Mouse (Mus musculus) left cerebral cortex, postnatal 25 days (tissue): ENCODE measurements around the gene Ncam1. TPM values are rescaled to one million over a fixed set of nuclear protein-coding genes. Genes with fewer than 3 reads are reported as not detected.
A peak's percentile ranks its signal among the peaks of the same experiment; 100 is the strongest.

Experiments used
- DNase-seq, 2 experiments: peaks; one replicate each; pipeline ENCODE4 v3.0.0; 2022; ENCODE audit warnings: low spot score in 2 of 2, mixed read lengths in 1 of 2
- intact Hi-C: fragments of 180-260 bp; cut with DNase I; formaldehyde crosslinking; loops from one replicate; pipeline ENCODE4 v1.15.1; 2025
- total RNA-seq, 2 experiments: library from RNA; stranded (reverse); gene quantifications; 2 replicates each; pipeline ENCODE4 v1.2.3; 2021

Gene Ncam1
- total RNA-seq, 2 experiments from 2014 or later, result 281 to 286 TPM

DNA sequence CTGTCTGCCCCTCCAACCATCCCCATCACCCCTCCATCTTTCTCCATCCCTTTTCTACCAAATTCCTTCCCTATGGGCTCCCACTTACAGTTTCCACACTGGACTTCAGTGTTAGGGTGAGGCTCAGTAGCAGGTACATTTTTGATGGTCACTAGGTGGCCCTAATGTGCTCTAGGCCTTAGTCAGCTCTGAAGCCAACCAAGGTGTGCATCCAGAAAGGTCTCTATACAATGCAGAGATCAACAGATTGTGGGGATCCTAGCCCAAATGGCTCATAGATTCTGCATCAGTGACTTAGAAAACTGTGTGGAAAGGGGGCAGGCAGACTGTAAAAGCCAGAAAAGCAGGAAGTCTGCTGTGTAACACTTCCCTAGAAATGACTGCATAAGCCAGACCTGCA, 160.8 kb downstream of the Ncam1 start:
- intact Hi-C loops, result no loop called here
- no peak for DNase-seq

DNA sequence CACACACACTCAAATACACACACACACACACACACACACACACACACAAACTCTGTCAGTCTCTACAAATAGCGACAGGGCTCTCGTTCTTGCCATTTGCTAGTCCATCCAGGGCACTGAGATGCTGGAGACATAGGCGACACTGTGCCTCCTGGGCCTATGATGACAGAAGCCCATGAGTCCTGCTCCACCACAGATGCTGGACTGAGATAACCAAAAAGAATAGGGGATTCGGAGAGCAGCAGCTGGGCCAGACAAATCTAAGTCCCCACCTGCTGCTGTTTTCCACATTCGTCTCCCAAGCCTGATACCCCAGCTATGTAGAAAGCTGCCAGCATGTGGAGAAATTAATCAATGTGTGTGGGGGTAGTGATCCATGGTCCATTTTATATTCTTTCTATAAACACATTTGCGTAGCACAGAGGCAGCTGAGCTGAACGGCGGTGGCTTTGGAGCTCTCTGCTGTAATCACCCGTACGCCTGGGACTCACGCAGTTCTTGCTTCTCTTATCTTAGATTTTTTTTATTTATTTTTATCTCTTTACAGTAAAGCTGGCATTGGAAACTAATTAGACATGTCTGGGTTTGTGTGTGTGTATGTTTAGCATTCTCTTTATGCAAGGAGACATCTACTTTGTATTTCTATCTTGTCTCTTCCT, 162.9 kb downstream of the Ncam1 start:
- intact Hi-C loops, result no loop called here
- no peak for DNase-seq

DNA sequence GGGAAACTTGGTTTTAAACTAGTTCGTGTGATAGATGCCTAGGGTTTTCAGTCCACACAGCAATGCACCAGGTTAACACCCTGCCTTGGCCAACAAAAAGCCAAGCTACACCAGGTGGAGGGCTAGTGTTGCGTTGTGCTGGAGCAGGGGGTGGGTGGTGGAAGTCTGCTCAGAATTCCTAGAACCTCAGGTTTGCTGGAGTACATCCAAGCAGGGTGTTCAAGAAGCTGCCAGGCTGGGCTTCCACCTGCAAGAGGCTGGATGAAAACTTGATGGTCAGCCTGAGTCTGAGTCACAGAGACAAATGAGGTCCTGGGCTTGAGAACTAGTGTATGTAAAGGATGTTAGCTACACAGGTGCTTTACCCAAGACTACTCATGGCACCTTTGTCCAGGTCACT, 166.1 kb downstream of the Ncam1 start:
- DNase-seq, result no peak
- intact Hi-C loops, result no loop called here

DNA sequence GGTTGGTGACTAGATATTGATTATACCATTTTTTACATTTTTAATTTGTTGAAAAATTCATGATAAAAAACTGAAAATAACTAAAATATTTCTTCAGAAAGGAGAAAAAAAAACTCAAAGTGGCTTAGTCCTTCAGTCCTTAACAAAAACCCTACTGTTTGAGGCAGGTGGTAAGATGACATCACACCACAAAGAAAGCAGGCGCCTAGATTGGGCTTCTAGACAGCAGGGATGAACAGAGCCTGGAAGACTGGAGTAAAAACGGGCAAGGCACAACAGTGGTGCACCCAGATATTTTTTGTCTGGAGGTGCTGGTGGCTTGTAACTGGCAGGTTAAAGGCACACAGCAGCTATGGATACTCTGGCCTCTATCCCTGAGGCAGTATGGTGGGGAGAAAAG, 168.4 kb downstream of the Ncam1 start:
- no peak for DNase-seq
- intact Hi-C loops, result no loop called here

DNA sequence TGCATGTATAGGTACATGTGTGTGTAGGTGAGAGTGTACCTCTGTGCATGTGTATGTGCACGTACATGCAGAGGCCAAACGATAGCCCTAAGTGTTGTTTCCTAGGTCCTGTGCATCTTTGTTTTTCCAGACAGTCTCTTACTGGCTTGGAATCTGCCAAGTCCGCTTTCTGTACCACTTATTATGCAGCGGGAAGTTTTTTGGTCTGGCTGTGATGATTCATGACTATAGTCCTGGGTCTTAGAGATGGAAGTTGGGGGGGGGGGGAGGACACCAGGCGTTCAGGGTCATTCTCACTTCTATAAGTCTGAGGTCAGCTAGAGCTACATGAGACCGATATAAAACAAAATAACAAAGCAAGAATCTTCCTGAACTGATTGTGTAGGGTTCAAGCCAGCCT, 173.8 kb downstream of the Ncam1 start:
- intact Hi-C loops, result no loop called here
- no peak for DNase-seq

DNA sequence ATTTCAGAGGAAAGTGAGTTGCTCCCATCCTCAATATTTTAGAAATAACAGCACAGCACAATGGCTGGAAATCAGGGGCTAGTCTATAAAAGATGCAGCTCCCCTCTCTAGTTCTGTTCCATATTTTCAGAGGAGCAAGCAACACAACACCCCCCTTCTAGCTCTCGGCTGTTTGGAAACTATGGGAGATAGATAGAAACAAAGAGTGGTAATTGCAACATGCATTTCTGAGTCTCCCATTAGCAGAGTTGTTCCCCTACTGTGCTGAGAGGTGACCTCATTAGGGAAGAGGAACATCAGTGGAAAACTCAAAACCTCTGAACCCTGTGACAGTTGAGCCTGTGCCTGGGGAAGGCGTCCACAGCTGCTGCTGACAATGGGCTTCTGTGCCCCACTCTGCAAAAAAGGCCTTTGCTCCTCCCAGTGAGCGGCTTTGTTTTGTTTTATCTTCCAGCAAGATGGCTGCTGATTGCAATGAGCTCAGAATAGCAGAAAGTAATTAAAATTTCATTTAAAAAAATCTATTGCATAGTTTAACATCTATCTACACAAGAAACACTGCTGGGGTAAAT, 174.7 kb downstream of the Ncam1 start:
- DNase-seq, result peak in 1 of 2 experiments; percentile 36
- intact Hi-C loops, result no loop called here

DNA sequence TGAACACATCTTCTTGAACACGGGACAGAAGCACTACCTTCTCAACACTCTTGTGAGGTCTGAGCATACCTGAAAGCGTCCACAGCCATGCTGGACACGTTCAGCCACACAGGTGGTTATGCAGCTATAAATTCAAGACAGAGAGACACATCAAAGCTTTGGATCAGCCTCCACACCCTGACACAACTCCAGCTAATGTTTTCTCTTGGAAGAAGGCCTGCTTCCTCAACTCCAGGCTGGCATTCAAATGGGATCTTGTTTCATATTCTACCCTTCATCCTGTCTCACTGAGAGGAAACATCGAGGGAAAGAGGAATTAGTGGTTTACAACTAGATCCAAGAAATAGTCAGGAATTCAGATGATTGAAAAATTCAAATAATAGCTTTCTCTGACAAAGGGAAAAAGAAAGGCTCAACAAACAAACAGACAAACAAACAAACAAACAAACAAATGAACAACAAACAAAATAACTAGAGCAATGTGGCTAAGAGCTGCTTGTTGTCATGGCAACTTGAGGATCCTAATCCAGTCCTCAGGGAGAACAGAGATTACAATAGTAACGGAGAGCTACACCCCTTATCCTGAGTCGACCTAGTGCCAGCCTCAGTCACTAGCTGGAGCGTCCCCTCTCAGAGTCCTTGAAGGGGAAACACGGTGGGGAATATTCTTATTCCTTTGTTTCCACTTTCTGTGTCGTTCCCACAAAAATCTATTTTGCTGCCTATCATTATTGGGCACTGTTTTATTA, 175.6 kb downstream of the Ncam1 start:
- peak in 1 of 2 experiments; percentile 66 for DNase-seq
- intact Hi-C loops, result no loop called here

DNA sequence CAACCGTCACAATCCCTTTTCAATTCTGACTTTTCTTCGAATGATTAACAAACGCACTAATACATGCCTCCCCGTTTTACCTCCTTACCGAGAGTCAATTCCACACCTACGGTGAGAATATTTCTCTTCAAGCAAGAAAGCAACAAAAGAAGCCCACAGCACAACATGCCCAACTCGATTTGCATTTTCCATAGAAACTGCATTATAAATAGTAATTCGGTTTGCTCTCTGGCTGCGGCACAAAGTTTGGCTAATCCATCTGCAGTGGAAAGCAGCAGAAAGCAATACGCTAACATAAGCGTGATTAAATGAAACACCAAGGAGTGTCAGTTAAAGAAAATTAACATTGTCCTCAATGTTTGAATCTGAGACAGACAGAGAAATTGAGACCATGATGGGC, 177.0 kb downstream of the Ncam1 start:
- intact Hi-C loops, result no loop called here
- peak in 1 of 2 experiments; percentile 78 for DNase-seq

DNA sequence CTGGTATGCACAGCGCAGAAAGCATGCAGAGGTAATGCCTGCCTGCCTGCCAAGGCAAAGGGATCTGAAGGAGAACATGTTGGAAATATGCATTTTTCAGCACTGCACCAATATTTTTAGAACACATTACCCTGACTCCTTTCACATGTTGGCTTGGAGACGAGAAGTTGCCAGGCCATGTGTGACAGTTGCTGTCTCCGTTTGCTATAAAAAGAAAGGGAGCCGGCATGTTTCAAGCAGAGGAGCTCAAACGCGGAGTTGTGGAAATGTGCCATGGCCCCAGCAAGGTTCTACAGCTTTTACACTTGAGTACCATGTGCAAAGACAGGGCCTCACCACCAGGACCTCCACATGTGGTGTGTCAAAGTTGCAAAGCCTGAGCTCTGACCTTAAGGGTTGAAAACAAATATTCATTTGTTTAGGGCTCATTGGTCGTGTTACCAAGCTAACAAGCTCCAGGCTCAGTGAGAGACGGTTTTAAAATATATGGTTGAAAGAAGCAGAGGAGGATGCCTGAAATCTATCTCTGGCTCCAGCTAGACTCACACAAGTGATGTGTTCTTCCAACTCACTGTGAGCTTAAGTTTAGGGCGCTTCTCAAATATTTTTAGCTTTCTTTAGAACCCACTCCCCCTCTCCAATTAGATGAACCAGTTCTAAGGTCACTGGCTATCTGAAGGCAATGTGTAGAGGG, 179.9 kb downstream of the Ncam1 start:
- intact Hi-C loops, result loop anchor here (2.0 to 5.0 kb wide), 3 partner anchors 48 to 358 kb away; partner anchors contain the start of gene Ncam1
- DNase-seq, result peak in 1 of 2 experiments; percentile 90

DNA sequence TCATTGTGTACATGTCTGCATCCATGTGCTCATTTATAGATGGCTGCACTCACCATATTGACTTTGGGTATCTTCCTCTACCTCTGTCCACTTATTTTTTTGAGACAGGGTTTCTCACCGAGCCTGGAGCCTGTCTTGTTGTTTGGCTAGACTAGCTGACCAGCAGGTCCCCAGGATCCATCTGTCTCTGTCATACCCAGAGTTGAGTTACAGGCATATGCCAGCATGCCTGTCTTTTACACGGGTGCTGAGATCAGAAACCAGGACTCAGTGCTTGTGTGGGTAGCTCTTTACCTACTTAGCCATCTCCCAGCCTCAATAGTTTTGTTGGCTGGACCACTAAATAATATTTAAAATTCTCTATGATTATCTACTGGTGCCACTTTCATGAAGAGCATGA, 180.5 kb downstream of the Ncam1 start:
- no peak for DNase-seq
- intact Hi-C loops, result loop anchor here (2.0 to 5.0 kb wide), 3 partner anchors 47 to 359 kb away; partner anchors contain the start of gene Ncam1

DNA sequence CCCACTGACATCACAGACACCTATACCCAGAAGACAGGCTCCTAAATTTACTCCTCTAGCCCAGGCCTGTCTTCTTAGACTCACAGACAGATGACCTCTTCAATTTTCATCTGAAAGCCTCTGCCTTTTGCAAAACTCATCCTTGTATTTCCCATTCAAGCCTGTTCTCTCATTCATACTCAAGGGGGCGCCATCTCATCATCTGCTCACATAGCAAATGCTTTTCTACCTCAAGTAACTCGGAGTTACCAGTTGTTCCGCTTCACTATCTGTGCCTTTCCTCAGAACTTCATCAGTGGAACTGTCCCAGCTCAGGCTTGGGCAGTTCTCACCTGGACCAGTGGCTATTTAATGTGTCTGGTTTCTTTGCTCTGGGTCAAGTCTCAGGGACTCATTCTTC, 181.5 kb downstream of the Ncam1 start:
- intact Hi-C loops, result loop anchor here (2.0 to 5.0 kb wide), 2 partner anchors 360 to 556 kb away; no protein-coding TSS in a partner anchor
- DNase-seq, result peak; percentile 60 to 81

DNA sequence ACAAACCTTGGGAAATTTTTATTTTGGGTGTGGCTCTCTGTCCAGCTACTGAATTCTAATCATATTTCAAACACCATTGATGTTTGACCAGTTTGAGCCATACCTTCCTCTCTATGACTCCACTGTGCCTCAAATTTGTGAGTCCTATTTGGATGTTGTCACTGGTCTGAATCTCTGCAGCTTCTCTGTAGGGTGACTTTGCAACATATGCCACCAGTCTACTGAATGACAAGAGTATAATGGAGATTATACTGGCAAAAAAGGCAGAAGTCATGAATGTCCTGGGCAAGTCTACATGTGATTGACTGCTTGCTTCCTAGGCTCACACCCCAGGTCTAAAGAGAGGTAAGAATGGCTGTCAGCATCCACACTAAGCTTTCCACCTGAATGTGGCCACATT, 186.3 kb downstream of the Ncam1 start:
- DNase-seq, result no peak
- intact Hi-C loops, result no loop called here

DNA sequence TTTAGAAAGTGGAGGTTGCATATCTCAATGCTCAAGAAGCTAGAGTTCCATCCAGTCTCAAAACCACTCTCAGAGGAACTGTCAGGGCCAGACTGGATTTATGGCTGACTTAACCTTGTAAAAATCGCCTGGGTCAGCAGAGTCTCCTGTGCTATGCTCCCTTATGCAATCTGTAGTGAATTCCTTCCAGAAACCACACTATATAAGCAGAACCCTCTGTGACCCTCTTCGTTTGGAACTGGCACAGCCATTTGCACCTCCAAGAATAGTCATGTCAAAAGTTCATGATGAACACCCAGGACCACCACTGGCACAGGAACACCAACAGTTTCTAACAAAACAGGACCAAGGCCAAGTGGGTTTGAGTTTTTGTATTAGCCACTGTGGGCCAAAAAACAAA, 190.5 kb downstream of the Ncam1 start:
- DNase-seq, result no peak
- intact Hi-C loops, result no loop called here

DNA sequence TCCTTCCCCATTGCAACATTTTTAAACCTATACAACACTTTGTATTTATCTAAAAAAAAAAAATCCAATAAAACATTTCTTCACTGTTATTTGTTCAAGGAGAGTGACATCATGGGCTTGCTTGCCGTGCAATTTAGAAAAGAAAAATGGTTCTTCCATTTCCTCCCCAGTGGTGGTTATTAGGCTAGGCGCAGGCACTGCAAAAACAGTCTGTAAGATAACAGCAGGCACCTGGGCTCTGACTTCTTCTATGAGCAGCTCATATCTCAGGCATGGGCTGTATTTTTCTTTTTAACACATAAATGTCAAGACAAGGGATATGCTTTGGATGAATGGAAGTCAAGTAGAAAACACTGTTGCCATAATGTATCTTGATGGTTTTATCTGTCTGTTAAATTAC, 192.0 kb downstream of the Ncam1 start:
- DNase-seq, result no peak
- intact Hi-C loops, result no loop called here

DNA sequence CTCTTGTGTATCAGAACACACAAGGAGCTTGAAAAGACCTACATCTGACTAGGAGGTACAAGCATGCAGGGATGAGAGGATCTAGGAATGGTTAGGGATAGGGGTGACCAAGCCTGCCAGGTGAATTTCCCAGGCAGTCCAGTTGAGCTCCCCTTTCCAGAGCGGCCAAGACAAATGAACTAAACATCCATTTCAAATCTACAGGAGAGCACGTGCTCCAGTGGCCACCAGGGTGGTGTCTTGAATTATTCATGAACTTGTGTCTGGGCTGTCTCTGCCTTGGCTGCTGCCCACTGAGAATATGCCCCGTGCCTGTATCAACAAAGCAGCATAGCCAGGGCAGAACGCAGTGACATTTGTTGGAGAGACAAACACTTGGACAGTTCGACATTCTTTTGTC, 192.4 kb downstream of the Ncam1 start:
- intact Hi-C loops, result no loop called here
- DNase-seq, result peak in 1 of 2 experiments; percentile 35

DNA sequence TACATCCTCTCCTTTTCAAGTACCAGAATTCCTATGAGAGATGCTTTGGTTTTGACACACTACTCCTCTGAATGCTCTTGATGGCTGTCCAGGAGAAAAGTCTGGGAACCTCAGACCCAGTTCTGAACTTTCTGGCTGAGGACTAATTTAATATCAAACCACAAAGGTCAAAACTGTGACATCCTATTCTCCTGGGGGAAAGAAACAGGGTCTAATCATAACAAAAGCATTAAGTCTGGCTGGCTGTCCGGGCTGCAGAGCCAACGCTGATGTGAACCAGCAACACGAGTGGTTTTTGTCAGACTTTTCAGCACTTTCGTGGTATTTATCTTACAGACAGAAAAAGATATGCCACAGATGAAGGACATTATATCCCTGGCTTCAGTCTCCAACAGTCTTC, 192.9 kb downstream of the Ncam1 start:
- intact Hi-C loops, result no loop called here

DNA sequence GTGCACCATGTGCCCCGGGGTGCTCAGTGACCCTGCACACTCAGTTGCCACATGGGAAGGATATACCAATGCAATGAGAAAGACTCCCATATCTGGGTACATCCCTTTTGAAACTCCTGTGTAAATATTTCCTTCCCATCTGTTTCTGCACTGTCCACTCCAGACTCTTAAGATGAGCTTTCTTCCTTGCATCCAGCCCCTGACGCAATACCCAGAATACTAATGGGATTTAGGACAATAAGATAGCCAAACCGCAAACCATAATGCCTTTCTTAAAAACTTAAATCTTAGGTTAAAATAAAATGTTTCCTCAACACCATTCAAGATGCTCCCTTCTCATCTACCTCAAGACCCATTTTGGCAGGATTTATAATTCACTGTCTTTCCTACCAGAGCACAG, 193.4 kb downstream of the Ncam1 start:
- intact Hi-C loops, result no loop called here

More for the DNA sequence above, 192.9 kb downstream of the Ncam1 start:
- DNase-seq, result no peak

DNA sequence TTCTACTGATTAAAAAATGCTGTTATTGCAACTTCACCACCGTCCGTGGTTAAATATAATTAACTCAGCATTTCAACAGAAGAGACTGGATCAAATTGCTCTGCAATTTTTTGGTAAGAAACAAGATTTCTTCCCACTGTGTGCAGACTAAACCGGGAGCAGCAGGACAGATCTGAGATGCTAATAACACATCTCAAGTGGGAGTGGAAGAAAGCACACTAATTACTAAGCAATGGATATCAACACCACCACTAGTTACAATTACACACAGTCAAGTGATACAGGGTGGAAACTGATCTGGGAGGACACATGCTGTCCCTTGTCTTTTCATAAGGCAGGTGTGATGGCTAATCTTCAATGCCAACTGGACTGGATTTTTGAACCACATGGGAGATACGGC, 197.5 kb downstream of the Ncam1 start:
- DNase-seq, result no peak
- intact Hi-C loops, result no loop called here

More for the DNA sequence above, 193.4 kb downstream of the Ncam1 start:
- no peak for DNase-seq

DNA sequence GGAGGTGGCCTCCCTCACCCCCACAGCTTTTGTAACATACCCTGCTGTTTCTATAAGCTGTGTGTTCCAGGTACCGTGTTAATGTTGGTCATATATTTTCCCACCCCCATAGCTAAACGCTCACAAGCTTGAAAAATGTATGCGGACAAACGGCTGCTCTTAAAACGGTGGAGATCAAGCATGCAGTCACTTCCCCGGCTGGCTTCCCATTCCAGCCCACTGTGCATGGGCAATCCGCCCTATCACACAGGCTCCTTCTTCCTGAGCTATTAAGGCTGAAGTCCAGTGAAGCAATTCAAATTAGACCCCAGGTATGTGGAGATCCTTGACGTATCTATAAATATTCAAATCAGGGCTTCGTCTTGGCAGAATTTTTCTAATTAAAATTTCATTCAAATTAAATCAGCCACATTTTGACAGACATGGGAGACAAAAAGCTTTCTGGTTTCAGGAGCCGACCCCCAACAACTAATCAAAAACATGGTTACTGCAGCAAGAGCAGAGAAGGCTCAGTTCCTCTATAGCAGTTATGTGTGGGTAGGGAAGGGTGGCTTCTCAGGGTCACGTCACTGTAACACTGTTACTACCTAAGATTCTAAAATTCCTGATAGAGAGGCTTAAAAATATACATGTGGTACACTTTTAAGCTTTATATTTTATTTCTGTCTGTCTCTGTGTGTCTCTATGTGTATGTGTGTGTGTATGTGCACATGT, 202.9 kb downstream of the Ncam1 start:
- intact Hi-C loops, result no loop called here
- DNase-seq, result no peak
